Mouse (Mus musculus): Measurements from ENCODE around the gene Arhgap44. TPM values are rescaled to one million over a fixed set of nuclear protein-coding genes. Genes with fewer than 3 reads are reported as not detected.

Gene Arhgap44
- polyA plus RNA-seq, 1 experiment from 2014 or later, result 10.3 TPM

- H3K4me3 ChIP-seq, result peak overlapping the region; percentile 72
- no peaks in the 10 kb centered on the region for H3K9me3 ChIP-seq
- peak overlapping the region; percentile 83 for H3K9ac ChIP-seq
- WGBS, result 11% methylated on average over 9 of the region's 9 CpGs
- peaks cover 38% of the 10 kb centered on the region for H3K36me3 ChIP-seq
- no peak overlapping the region for H3K27ac ChIP-seq (replicated peaks)
- H3K27me3 ChIP-seq, result peaks cover 3% of the 10 kb centered on the region
- peaks cover 16% of the 10 kb centered on the region for H3K4me1 ChIP-seq (replicated peaks)
- H3K4me2 ChIP-seq, result peak overlapping the region; percentile 71
- no peak for ATAC-seq (ENCODE audit: low read depth)
These were observed 183.3 kb downstream of the Arhgap44 start for GRCm38 (mm10) chr11:64979489-64979845.

GRCm38 (mm10) chr11:64978720-64979488 lies 183.9 kb downstream of the Arhgap44 start, which contains the start of gene Elac2:
Gene Elac2, plus strand, starts transcription at chr11:64979038.
- H3K36me3 ChIP-seq, result peaks cover 33% of the 10 kb centered on the region
- H3K27ac ChIP-seq (replicated peaks), result 0 out of 2 replicates have a peak within 1 kb of the TSS, but pooled peaks have one; percentile 6
- H3K27me3 ChIP-seq, result peaks cover 9% of the 10 kb centered on the region
- peak within 1 kb of the TSS; percentile 72 for H3K4me3 ChIP-seq
- peak within 1 kb of the TSS; percentile 77 for H3K4me2 ChIP-seq
- no peaks in the 10 kb centered on the region for H3K9me3 ChIP-seq
- peaks cover 16% of the 10 kb centered on the region for H3K4me1 ChIP-seq (replicated peaks)
- under 1% methylated on average over 62 of the region's 65 CpGs for WGBS
- H3K9ac ChIP-seq, result peak within 1 kb of the TSS; percentile 83
- ATAC-seq (ENCODE audit: low read depth), result peak; percentile 99

GRCm38 (mm10) chr11:64972418-64972817 lies 190.3 kb downstream of the Arhgap44 start:
- ATAC-seq (ENCODE audit: low read depth), result no peak
- no peak overlapping the region for H3K4me3 ChIP-seq
- no peak overlapping the region for H3K4me2 ChIP-seq
- H3K27ac ChIP-seq (replicated peaks), result no peak overlapping the region
- no peaks in the 10 kb centered on the region for H3K36me3 ChIP-seq
- no peak overlapping the region for H3K9ac ChIP-seq
- H3K27me3 ChIP-seq, result peaks cover 33% of the 10 kb centered on the region
- peaks cover 11% of the 10 kb centered on the region; the same call in 1 of the 2 replicates for H3K4me1 ChIP-seq (replicated peaks)
- no peaks in the 10 kb centered on the region for H3K9me3 ChIP-seq
- WGBS, result 81% methylated on average over 2 of the region's 2 CpGs

GRCm38 (mm10) chr11:64971471-64971988 lies 191.2 kb downstream of the Arhgap44 start:
- Histone ChIP-seq H3K4me2 (no peak overlapping the region), H3K27me3 (peaks cover 33% of the 10 kb centered on the region)
- WGBS, result 74% methylated on average over 3 of the region's 3 CpGs

GRCm38 (mm10) chr11:64968939-64969342 lies 193.8 kb downstream of the Arhgap44 start:
- 49% methylated on average over 4 of the region's 4 CpGs for WGBS
- ATAC-seq (ENCODE audit: low read depth), result peak; percentile 66; the same call in 1 of the 2 replicates

More at GRCm38 (mm10) chr11:64971471-64971988, 191.2 kb downstream of the Arhgap44 start:
- Histone ChIP-seq H3K27ac (replicated peaks) (no peak overlapping the region), H3K9ac (no peak overlapping the region), H3K36me3 (no peaks in the 10 kb centered on the region), H3K9me3 (no peaks in the 10 kb centered on the region), H3K4me1 (replicated peaks) (peaks cover 11% of the 10 kb centered on the region; the same call in 1 of the 2 replicates), H3K4me3 (no peak overlapping the region)
- no peak for ATAC-seq (ENCODE audit: low read depth)

GRCm38 (mm10) chr11:64968507-64968906 lies 194.3 kb downstream of the Arhgap44 start:
- peak; percentile 97 for ATAC-seq (ENCODE audit: low read depth)
- Histone ChIP-seq H3K4me2 (no peak overlapping the region), H3K9ac (no peak overlapping the region), H3K36me3 (no peaks in the 10 kb centered on the region), H3K4me3 (no peak overlapping the region), H3K27me3 (peaks cover 29% of the 10 kb centered on the region), H3K9me3 (no peaks in the 10 kb centered on the region), H3K4me1 (replicated peaks) (peaks cover 11% of the 10 kb centered on the region; the same call in 1 of the 2 replicates), H3K27ac (replicated peaks) (no peak overlapping the region)
- WGBS, result 13% methylated on average over 3 of the region's 3 CpGs

More at GRCm38 (mm10) chr11:64968939-64969342, 193.8 kb downstream of the Arhgap44 start:
- Histone ChIP-seq H3K4me2 (no peak overlapping the region), H3K36me3 (no peaks in the 10 kb centered on the region), H3K9ac (no peak overlapping the region), H3K27me3 (peaks cover 31% of the 10 kb centered on the region), H3K4me3 (no peak overlapping the region), H3K9me3 (no peaks in the 10 kb centered on the region), H3K4me1 (replicated peaks) (peaks cover 11% of the 10 kb centered on the region; the same call in 1 of the 2 replicates), H3K27ac (replicated peaks) (no peak overlapping the region)

- Histone ChIP-seq H3K4me1 (replicated peaks) (peaks cover under 1% of the 10 kb centered on the region), H3K27ac (replicated peaks) (no peak overlapping the region), H3K9ac (no peak overlapping the region), H3K4me2 (no peak overlapping the region), H3K4me3 (no peak overlapping the region), H3K36me3 (no peaks in the 10 kb centered on the region), H3K9me3 (no peaks in the 10 kb centered on the region), H3K27me3 (peaks cover 6% of the 10 kb centered on the region)
- no peak for ATAC-seq (ENCODE audit: low read depth)
- 89% methylated on average over 2 of the region's 2 CpGs for WGBS
These were observed 200.1 kb downstream of the Arhgap44 start for GRCm38 (mm10) chr11:64962629-64963028.

GRCm38 (mm10) chr11:64956962-64957729 lies 205.6 kb downstream of the Arhgap44 start:
- Histone ChIP-seq H3K4me3 (no peak overlapping the region; the same call in 1 of the 2 replicates), H3K9ac (no peak overlapping the region), H3K4me1 (replicated peaks) (peaks cover 16% of the 10 kb centered on the region), H3K4me2 (peak overlapping the region; percentile 49), H3K9me3 (no peaks in the 10 kb centered on the region), H3K36me3 (no peaks in the 10 kb centered on the region), H3K27ac (replicated peaks) (no peak overlapping the region), H3K27me3 (no peaks in the 10 kb centered on the region)
- peak; percentile 32; the same call in 1 of the 2 replicates for ATAC-seq (ENCODE audit: low read depth)
- WGBS, result 13% methylated on average over 16 of the region's 16 CpGs

Small RNA genes lying within 50 kb of the gene (microRNA-seq; reads per million reads assigned to microRNA genes)
- not detected for gene Gm25991

Other genes starting within 250 kb of the Arhgap44 start
- 32.4 and 35.0 TPM in 2 replicates for gene Elac2, start 183.9 kb downstream of the Arhgap44 start, polyA plus RNA-seq (2015; fragmentation: Nextera tagmentation; extraction: Ambion mirVana)
- gene 1700086D15Rik, start 3.1 kb downstream of the Arhgap44 start, polyA plus RNA-seq (2015; fragmentation: Nextera tagmentation; extraction: Ambion mirVana), result not detected in 2 replicates
- 1.0 and 1.3 TPM in 2 replicates for gene Myocd, start 107.0 kb upstream of the Arhgap44 start, polyA plus RNA-seq (2015; fragmentation: Nextera tagmentation; extraction: Ambion mirVana)

All from neural tube, embryonic 13.5 days (tissue).